Mouse (Mus musculus) heart, postnatal 0 days (tissue): ENCODE measurements around the gene Bmpr1a. TPM values are rescaled to one million over a fixed set of nuclear protein-coding genes. Genes with fewer than 3 reads are reported as not detected.
A peak's percentile ranks its signal among the peaks of the same experiment; 100 is the strongest.

ENCODE experiments used
- ATAC-seq: fragments of 200-750 bp; cut with Nextera tagmentation; 2 replicates; pipeline ENCODE4 v1.8.0; 2017; ENCODE audit warnings: low read depth, moderate number of reproducible peaks, moderate library complexity; ENCODE audit not compliant: insufficient read depth
- DNase-seq: peaks from one replicate; pipeline ENCODE4 v3.0.0-alpha.2; 2016; ENCODE audit warnings: low spot score
- H3K27ac ChIP-seq: fragments of 300-500 bp; sonication (generic); 2 replicates; pipeline ENCODE4 v1.5.1; 2014; ENCODE audit warnings: low read depth, mild to moderate bottlenecking
- H3K27me3 ChIP-seq: fragments of 300-500 bp; sonication (generic); 2 replicates; pipeline ENCODE4 v1.6.1; 2014; ENCODE audit warnings: low read length, mixed read lengths; ENCODE audit not compliant: control insufficient read depth, insufficient read depth
- H3K36me3 ChIP-seq: fragments of 300-500 bp; sonication (generic); replicated peaks from 2 replicates; pipeline ENCODE4 v1.6.1; 2014; ENCODE audit warnings: low read length, mixed read lengths; ENCODE audit not compliant: control insufficient read depth, insufficient read depth
- H3K4me1 ChIP-seq: fragments of 300-500 bp; sonication (generic); 2 replicates; pipeline ENCODE4 v1.6.1; 2014; ENCODE audit warnings: antibody characterized with exemption; ENCODE audit not compliant: control insufficient read depth, insufficient read depth
- H3K4me2 ChIP-seq: fragments of 300-500 bp; sonication (generic); 2 replicates; pipeline ENCODE4 v1.6.1; 2014; ENCODE audit warnings: low read depth, mild to moderate bottlenecking, low read length, moderate library complexity
- H3K4me3 ChIP-seq: fragments of 300-500 bp; sonication (generic); 2 replicates; pipeline ENCODE4 v1.5.1; 2014; ENCODE audit warnings: low read depth, low read length
- H3K9ac ChIP-seq: fragments of 300-500 bp; sonication (generic); replicated peaks from 2 replicates; pipeline ENCODE4 v1.6.1; 2014; ENCODE audit warnings: low read depth, low read length, mixed read lengths
- H3K9me3 ChIP-seq: fragments of 300-500 bp; sonication (generic); replicated peaks from 2 replicates; pipeline ENCODE4 v1.6.1; 2016; ENCODE audit warnings: low read length; ENCODE audit not compliant: control insufficient read depth
- CTCF ChIP-seq: IDR thresholded peaks from 2 replicates; pipeline ENCODE4 v1.5.1; 2016; ENCODE audit warnings: antibody characterized with exemption, control low read depth, low read depth
- EP300 ChIP-seq: IDR thresholded peaks from 2 replicates; pipeline ENCODE4 v1.6.1; 2016; ENCODE audit warnings: antibody characterized with exemption, low read depth
- WGBS: fragments of 180-500 bp; shearing (Covaris S2); extraction: QIAGEN DNeasy Blood & Tissue Kit; methylation state at CpG from one replicate; pipeline ENCODE4 v1.1.7; 2014; 5-methylcytosine and 5-hydroxymethylcytosine counted together
- polyA plus RNA-seq: library from polyadenylated mRNA; unstranded; fragments of >200 nt; fragmentation: Nextera tagmentation; extraction: Ambion mirVana; gene quantifications from 2 replicates; pipeline ENCODE4 v1.2.1, GENCODE M21; 2015
- total RNA-seq: library from RNA; depleted of rRNA; stranded (reverse); fragments of >200 nt; gene quantifications from 2 replicates; pipeline ENCODE4 v1.2.3, GENCODE M21; 2014; ENCODE audit warnings: low replicate concordance

Gene Bmpr1a
- total and polyA plus RNA-seq, 2 experiments from 2014 or later, result 38.6 to 130 TPM

DNA sequence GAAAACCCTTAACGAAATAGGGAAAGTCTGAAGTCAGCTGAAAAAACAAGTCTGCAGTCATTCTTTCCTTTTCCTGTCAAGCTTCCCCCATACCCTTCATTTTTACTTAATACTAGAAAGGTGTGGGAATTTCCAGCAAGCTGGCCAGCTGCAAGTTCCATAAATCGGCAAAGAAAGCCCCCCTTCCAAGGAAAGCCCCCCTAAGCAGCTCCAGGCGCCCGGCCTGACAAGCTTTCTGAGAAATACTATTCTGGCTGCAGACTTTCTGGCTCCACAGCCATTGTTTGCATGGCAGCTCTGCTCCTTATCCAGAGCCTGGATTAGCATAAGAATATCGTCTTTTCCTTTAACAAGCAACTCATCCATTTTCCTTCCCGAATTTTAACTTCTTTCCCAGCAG, 49.5 kb downstream of the Bmpr1a start:
- WGBS, result 30% methylated on average over 6 of the region's 6 CpGs
- Histone ChIP-seq H3K9me3 (no peaks in the 10 kb centered on the region), H3K4me1 (0 out of 2 replicates have a peak, but pooled peaks cover 5% of the 10 kb centered on the region), H3K4me2 (no peak overlapping the region), H3K27ac (peak overlapping the region; percentile 50), H3K27me3 (no peaks in the 10 kb centered on the region), H3K4me3 (no peak overlapping the region), H3K36me3 (0 out of 2 replicates have a peak, but pooled peaks cover 9% of the 10 kb centered on the region), H3K9ac (no peak overlapping the region)
- ATAC-seq (no peak), DNase-seq (peak; percentile 12)
- TF ChIP-seq EP300 (no peak), CTCF (no peak)

DNA sequence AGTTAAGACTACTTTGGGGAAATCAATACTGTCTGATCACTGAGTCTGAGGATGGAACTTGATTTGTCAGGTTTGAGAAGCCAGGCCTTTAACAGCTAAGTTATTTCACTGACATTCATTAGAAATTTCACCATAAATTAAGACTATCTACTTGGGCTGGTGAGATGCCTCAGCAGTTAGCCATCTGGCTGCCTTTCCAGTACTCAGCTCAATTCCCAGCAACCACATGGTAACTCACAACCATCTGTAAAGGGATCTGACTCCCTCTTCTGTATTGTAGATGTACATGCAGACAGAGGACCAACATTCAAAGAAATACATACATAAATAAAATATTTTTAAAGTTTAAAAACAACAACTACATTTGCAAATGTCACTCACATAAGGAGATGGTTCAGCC, 51.3 kb downstream of the Bmpr1a start:
- no peak for TF ChIP-seq CTCF
- no peak for TF ChIP-seq EP300
- H3K9ac ChIP-seq, result no peak overlapping the region
- H3K36me3 ChIP-seq, result peaks cover 10% of the 10 kb centered on the region; the same call in 1 of the 2 replicates
- no peak overlapping the region for H3K27ac ChIP-seq
- H3K4me2 ChIP-seq, result no peak overlapping the region
- no peaks in the 10 kb centered on the region for H3K9me3 ChIP-seq
- no peak overlapping the region for H3K4me3 ChIP-seq
- DNase-seq, result no peak
- no peaks in the 10 kb centered on the region for H3K27me3 ChIP-seq
- no peak for ATAC-seq
- H3K4me1 ChIP-seq, result 0 out of 2 replicates have a peak, but pooled peaks cover 5% of the 10 kb centered on the region

DNA sequence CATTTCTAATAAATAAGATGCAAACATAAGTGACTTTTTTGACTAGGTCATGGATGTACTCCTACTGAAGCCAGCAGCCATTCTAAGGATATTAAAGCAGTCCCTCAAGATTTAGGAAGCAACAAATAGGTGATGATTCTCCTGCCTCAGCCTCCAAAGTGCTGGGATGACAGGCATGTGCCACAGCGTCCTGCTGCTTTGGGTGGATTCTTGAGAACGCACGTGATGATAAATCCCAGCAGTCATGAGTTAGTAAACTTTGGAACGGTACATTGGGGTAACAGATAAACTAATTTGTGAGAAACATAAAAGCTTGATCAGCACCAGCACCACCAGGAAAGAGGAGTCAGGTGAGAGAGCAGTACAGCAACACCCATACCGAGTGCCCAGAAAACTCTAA, 52.7 kb downstream of the Bmpr1a start:
- Histone ChIP-seq H3K27ac (no peak overlapping the region), H3K9me3 (no peaks in the 10 kb centered on the region), H3K27me3 (no peaks in the 10 kb centered on the region), H3K36me3 (peaks cover 10% of the 10 kb centered on the region; the same call in 1 of the 2 replicates), H3K4me1 (0 out of 2 replicates have a peak, but pooled peaks cover 5% of the 10 kb centered on the region), H3K4me2 (no peak overlapping the region), H3K4me3 (no peak overlapping the region), H3K9ac (no peak overlapping the region)
- 77% methylated on average over 5 of the region's 5 CpGs for WGBS
- TF ChIP-seq EP300 (no peak), CTCF (no peak)
- ATAC-seq (no peak), DNase-seq (no peak)

DNA sequence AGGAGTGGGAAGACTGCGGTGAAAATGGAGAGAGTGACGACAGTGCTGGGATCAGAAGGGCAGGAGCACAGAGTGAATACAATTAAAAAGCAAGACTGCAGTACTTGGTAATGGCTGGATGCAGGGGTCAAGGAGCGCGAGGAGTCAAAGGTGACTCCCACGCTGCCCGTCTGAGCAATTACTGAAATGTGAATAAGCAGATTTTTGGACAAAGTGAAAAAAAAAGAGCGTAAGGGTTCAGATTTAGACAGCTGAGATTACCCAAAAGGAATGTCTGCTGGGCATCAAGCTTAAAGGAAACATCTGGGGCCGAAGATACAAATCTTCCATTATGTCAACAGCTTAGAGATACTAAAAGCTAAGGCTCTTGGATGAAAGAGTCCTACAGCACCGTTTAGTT, 53.3 kb downstream of the Bmpr1a start:
- Histone ChIP-seq H3K9me3 (no peaks in the 10 kb centered on the region), H3K9ac (no peak overlapping the region), H3K4me2 (no peak overlapping the region), H3K36me3 (peaks cover 16% of the 10 kb centered on the region; the same call in 1 of the 2 replicates), H3K4me1 (0 out of 2 replicates have a peak, but pooled peaks cover 5% of the 10 kb centered on the region), H3K27me3 (no peaks in the 10 kb centered on the region), H3K4me3 (no peak overlapping the region), H3K27ac (0 out of 2 replicates have a peak overlapping the region, but pooled peaks have one; percentile 11)
- 63% methylated on average over 9 of the region's 9 CpGs for WGBS
- no peak for ATAC-seq
- TF ChIP-seq EP300, result no peak
- no peak for TF ChIP-seq CTCF
- DNase-seq, result peak; percentile 26

DNA sequence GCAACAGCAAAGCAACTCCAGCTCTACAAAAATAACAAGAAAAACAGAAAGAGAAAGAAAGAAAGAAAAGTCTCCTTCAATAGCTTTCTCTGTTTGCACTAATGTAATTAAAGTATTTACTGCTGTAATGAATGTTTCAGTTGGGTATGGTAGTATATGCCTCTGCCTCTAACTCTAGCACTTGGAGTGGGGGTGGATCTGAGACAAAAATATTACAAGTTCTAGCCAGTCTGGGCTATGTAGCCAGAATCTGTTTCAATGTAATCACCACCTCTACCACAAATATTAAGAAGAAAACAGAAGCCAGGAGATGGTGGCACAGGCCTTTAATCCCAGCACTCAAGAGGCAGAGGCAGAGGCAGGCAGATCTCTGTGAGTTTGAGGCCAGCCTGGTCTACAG, 54.7 kb downstream of the Bmpr1a start:
- TF ChIP-seq CTCF, result no peak
- ATAC-seq, result no peak
- no peak overlapping the region for H3K9ac ChIP-seq
- DNase-seq, result no peak
- H3K4me2 ChIP-seq, result no peak overlapping the region
- H3K4me3 ChIP-seq, result no peak overlapping the region
- H3K4me1 ChIP-seq, result peaks cover 7% of the 10 kb centered on the region; the same call in 1 of the 2 replicates
- H3K27me3 ChIP-seq, result no peaks in the 10 kb centered on the region
- H3K9me3 ChIP-seq, result no peaks in the 10 kb centered on the region
- H3K36me3 ChIP-seq, result peaks cover 20% of the 10 kb centered on the region; the same call in 1 of the 2 replicates
- no peak overlapping the region for H3K27ac ChIP-seq

DNA sequence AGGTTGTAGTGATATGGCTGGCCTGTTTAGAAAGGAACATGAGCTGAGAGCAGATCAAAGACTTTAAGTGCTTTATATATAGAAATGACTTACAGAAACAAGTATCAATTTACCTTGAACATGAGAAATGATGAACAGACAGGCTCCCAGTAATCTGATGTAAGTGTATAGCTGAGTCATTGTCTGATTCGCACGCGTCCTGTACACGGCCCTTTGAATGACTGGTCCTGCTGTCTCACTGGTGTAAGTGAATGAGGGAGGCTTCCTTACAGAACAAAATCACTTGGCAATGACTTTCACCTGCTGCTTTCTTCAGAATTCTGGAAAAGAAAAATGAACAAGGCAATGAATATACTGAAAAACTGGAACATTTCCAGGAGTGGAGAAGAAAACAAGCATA, 55.5 kb downstream of the Bmpr1a start:
- Histone ChIP-seq H3K4me2 (no peak overlapping the region), H3K4me3 (no peak overlapping the region), H3K36me3 (peaks cover 27% of the 10 kb centered on the region; the same call in 1 of the 2 replicates), H3K9me3 (no peaks in the 10 kb centered on the region), H3K27ac (no peak overlapping the region), H3K27me3 (no peaks in the 10 kb centered on the region), H3K4me1 (peaks cover 7% of the 10 kb centered on the region; the same call in 1 of the 2 replicates), H3K9ac (no peak overlapping the region)
- DNase-seq (no peak), ATAC-seq (no peak)
- TF ChIP-seq EP300, result no peak
- TF ChIP-seq CTCF, result no peak
- WGBS, result 68% methylated on average over 4 of the region's 4 CpGs
